Mouse (Mus musculus): ENCODE data around the gene Dlx6.

- no peak for TF ChIP-seq CTCF (conservative IDR thresholded peaks at IDR 0.05; ENCODE audit: low read length)
- TF ChIP-seq POU5F1 (IDR thresholded peaks at IDR 0.05; ENCODE audit: borderline replicate concordance, low read length), result no peak
Observed at GRCm38 (mm10) chr6:6917334-6917733, 54.2 kb downstream of the Dlx6 start.

All from E14TG2a.4 (cell line).